Mouse (Mus musculus) brain, embryonic 14.5 days (tissue): Measurements from ENCODE around the gene Zfp385c.

Experiments
- CTCF ChIP-seq: fragments of 200-500 bp; IDR thresholded peaks from 2 replicates; pipeline ENCODE4 v1.5.1; 2012; ENCODE audit warnings: inconsistent platforms, mild to moderate bottlenecking, moderate library complexity, borderline replicate concordance; ENCODE audit not compliant: insufficient read depth, insufficient read length; ENCODE audit errors: extremely low read depth
- POLR2A ChIP-seq: fragments of 200-500 bp; IDR thresholded peaks from 2 replicates; pipeline ENCODE4 v1.6.1; 2012; ENCODE audit warnings: mild to moderate bottlenecking, inconsistent platforms, borderline replicate concordance; ENCODE audit not compliant: poor library complexity, insufficient read depth, insufficient read length, severe bottlenecking; ENCODE audit errors: extremely low read depth

GRCm38 (mm10) chr11:100736746-100737080, 44.5 kb upstream of the Zfp385c start:
- TF ChIP-seq CTCF (no peak), POLR2A (no peak)
